Mouse (Mus musculus) cerebellum, adult 18-20 months (tissue): Measurements from ENCODE around the gene Zc3h12d.

ENCODE experiments used
- DNase-seq, 2 experiments: peaks; one replicate each; pipeline ENCODE4 v3.0.0; 2021

Zc3h12d gene

DNA sequence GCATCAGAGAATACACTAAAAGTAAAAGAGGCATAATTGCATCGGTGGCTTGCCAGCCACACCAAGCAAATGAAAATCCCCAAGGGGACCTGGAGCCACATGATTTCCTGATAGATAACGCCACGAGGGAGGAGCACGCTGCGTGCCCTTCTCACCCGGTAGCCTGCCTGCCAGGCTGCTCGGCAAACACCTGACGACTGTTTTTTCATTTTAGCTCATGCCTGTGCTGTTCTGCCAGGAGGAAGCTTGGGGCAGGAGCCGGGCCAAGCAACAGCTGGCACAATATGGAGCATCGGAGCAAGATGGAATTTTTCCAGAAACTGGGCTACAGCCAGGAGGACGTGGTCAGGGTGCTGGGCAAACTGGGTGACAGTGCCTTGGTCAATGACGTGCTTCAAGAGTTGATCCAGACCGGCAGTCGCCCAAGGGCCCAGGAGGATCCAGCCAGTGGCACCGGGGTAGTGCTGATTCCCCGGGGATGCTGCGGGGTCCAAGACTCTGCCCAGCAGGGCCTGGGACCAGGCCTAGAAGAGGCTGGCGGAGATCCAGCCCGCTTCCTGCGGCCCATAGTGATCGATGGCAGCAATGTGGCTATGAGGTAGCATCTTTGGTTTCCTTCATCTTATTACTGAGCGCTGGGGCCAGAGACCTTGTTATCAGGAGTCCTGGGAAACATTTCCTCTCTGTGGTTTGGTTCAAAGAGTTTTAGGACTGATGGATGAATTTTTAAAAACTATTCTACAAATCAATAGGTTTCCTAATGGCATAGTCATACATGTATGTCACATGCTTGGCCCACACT is 7.5 kb downstream of the Zc3h12d start:
- peak; percentile 37 to 45 for DNase-seq

DNA sequence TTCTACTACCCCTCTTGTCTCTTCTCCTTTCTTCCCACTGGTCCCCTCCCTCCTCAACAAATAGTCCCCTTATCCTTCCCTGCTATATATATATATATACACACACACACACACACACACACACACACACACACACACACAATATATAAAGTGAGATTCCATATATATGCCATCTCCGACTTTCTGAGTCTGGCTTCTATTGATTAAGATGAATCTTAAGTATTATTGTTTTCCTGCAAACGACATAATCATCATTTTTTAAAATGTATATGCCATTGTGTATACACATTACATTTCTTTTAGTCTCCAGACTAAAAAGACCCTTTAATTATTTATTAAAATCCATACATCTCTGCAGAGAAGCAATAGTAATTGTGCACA is 8.1 kb downstream of the Zc3h12d start:
- DNase-seq, result no peak

DNA sequence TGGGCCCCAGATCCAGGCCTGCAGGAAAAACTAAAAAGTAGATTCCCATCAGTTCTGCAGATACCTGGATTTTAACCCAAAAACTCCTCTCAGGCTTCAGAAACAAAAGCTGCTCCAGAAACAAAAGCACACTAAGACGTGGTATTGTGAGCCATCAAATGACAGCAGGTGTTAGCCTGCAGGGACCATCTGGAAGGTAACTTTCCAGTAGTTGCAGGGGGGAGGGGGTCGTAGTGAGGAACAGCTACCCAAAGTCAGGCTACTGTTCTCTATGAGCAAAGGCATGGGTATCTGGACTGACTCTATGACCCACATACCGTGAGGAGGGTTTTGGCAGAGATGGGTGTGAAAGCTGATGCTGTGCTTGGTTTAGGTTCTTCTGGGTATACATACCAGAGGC is 8.5 kb downstream of the Zc3h12d start:
- no peak for DNase-seq

DNA sequence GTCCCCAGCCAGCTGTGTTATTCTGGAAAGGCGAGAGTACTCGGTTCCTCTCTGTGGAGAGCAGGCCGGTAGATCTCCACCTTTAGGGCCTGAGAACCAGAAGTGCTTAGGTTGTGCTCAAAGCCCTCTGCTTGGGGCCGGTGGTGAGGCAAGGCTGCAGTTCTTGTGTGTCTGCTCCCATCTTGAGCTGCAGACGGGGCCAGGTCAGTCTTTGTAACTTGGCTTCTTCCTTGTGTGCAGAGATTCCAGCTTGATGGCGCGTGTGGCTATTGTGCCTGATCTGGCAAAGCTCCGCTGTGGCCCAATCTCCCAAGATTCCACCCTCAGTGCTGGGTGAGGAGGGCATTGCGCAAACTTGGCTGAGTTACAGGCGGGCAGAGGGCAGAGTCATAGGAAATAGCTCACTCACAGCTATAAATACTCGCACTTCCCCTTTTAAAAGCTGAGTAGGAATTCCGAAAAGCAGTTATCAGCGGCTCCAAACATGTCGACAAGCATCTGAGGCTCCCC is 9.4 kb downstream of the Zc3h12d start:
- no peak for DNase-seq

- no peak for DNase-seq
Observed at GRCm38 (mm10) chr10:7843181-7843580, 10.9 kb downstream of the Zc3h12d start.

GRCm38 (mm10) chr10:7844161-7844560 is 11.9 kb downstream of the Zc3h12d start:
- DNase-seq, result no peak

DNA sequence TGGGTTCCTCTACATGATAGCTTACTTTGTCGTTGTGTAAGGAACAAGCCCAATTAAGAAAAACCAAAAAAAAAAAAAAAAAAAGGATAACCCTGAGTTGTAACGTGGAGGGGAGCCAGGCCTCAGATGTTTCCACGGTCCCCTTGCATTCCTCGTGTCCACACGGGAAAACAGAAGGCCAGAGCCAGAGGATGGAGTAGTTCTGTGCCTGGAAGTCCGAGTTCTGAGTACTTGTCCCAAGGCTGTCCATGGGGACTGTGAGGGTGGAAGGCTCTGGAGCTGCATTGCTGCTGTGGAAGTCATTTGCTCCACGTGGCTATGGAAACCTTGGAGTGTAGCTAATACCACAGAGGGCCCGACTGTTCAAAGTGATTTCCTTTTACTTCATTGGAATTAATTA is 12.9 kb downstream of the Zc3h12d start:
- no peak for DNase-seq

DNA sequence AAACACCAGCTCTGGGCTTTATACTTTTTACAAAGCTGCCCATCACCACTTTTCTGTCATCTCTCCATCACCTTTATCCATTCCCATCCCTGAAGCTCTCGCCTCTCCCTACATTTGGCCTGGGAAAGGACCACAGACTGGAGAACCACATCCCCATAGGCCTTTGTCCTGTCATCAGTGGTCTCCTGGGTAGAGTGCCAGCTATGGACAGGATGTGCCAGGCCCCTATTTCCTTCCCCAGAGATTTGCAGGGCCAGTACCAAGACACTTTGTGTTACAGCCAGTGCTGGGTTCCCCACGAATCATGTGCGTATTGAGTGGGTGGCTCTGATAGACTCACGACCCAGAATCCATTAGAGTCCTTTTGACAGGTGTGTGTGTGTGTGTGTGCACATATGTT is 13.7 kb downstream of the Zc3h12d start:
- DNase-seq, result no peak

DNA sequence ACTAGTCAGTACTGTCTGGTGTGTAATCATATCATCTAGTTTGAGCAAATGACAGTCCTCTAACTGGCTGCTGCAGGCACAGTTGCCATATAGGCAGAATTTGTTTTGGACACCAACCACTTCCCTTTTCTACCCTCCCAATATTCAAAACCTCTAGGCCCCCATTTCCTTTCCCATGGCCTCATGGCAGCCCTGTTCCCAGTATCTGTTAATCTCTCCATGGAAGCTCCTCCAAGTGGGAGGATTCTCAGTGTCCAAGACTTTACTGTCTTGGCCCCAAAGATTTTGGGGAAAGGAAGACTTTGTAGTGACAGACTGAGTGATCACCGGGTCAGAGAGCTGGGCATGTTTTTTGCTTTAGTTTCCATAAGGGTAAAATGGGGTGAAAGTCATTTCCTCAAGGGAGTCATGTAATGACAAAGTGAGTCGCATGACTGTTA is 14.9 kb downstream of the Zc3h12d start:
- no peak for DNase-seq

DNA sequence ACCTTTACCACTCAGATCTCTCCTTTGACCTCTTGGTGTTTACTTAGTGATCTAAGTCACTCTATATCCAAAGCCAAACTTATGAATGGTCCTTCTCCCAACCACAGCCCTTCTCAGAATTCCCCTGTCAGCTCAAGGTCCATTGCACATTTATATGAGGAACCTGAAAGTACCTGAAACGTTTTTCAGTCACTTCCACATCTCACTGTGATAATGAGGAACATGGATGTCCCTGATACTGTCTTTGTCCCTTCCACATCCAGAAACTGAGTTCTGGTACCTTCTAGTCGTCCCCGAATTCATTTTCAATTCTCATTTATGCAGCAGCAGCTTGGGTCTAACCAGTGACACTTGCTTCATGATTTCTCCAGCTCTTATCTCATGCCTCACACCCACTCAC is 19.6 kb downstream of the Zc3h12d start:
- DNase-seq, result no peak

- DNase-seq, result no peak
Observed at GRCm38 (mm10) chr10:7860494-7860893, 28.2 kb downstream of the Zc3h12d start.

- DNase-seq, result no peak
Observed at GRCm38 (mm10) chr10:7861259-7861936, 29.1 kb downstream of the Zc3h12d start.

DNA sequence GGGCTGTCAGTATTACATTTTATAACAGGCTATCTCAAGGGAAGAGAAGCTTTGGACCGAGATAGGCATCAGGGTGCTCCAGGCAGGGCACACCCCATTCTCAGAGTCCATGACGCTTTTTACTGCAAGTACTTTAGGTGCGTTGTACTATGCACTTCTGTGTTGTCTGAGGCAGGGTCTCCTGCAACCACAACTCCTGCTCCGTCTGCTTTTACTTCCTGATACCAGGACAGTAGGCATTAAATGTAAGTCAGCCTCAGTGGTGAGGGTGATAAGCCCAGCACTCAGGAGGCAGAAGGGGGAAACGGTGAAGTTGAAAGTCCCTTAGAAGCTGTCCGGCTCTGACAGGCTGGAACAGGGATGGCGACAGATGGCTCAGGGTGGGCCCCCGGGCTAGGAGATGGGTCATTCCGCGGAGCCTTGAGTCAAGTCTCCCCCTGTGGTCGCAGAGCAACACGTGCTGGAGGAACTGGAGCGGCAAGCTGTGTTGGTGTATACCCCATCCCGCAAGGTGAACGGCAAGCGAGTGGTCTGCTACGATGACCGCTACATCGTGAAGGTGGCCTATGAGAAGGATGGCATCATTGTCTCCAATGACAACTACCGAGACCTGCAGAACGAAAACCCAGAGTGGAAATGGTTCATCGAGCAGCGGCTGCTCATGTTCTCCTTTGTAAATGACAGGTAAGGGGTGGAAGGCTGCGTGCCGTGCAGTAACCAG is 29.8 kb downstream of the Zc3h12d start:
- no peak for DNase-seq

- no peak for DNase-seq
Observed at GRCm38 (mm10) chr10:7863411-7863810, 31.1 kb downstream of the Zc3h12d start.

- no peak for DNase-seq
Observed at GRCm38 (mm10) chr10:7864184-7864583, 31.9 kb downstream of the Zc3h12d start.

GRCm38 (mm10) chr10:7864806-7865205 is 32.5 kb downstream of the Zc3h12d start:
- no peak for DNase-seq

DNA sequence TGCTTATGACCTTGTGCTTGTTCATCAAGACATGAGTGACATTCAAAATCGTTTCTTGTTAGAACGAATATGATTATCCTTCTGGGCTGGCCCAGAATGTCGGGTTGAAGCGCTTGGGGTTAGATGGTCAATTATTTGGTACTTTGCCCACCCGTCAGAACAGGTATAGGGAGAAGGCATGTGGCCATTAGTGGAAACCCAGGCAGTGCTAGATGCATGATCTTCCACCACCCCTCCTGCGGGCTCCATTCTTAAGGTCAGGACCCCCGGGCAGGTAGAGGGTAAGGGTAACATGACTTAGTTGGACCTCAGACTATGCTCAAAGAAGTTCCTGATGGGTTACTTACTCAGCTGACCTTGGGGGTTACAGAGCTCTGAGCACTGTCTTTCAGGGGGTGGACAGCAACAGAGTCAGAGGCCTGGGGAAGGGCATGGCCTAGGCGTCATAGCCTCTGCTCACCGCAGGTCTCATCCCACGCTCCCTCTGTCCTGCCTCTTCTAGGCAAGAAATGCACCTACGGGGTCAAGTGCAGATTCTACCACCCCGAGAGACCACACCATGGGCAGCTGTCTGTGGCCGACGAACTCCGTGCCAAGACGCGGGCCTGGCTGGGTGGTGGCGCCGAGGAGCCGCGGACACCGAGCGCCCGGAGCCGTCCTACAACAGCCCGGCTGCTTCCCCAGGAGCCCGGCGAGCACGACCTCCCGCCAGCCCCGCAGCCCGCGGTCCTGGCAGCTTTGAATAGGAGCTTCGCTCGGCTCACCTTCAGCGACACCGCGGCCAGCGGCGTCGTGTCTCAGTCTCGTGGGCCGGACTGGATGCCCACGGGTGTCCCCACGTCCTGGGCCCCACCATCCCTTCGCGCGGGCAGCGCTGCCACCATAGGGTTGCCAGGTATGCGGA is 34.7 kb downstream of the Zc3h12d start:
- DNase-seq, result peak; percentile 22 to 52

GRCm38 (mm10) chr10:7867666-7868030 is 35.4 kb downstream of the Zc3h12d start:
- DNase-seq, result no peak

- no peak for DNase-seq
Observed at GRCm38 (mm10) chr10:7869746-7870145, 37.5 kb downstream of the Zc3h12d start.

- DNase-seq, result no peak
Observed at GRCm38 (mm10) chr10:7870571-7871315, 38.5 kb downstream of the Zc3h12d start.

GRCm38 (mm10) chr10:7871381-7872020 is 39.2 kb downstream of the Zc3h12d start:
- DNase-seq, result no peak
